Mouse (Mus musculus) brain, embryonic 14.5 days (tissue): Measurements from ENCODE around the gene Med24. TPM values are rescaled to one million over a fixed set of nuclear protein-coding genes. Genes with fewer than 3 reads are reported as not detected.

Experiments used
- DNase-seq: peaks from one replicate; pipeline ENCODE4 v3.0.0-alpha.2; 2011; ENCODE audit warnings: low read depth
- CTCF ChIP-seq: fragments of 200-500 bp; IDR thresholded peaks from 2 replicates; pipeline ENCODE4 v1.5.1; 2012; ENCODE audit warnings: inconsistent platforms, mild to moderate bottlenecking, moderate library complexity, borderline replicate concordance; ENCODE audit not compliant: insufficient read depth, insufficient read length; ENCODE audit errors: extremely low read depth
- POLR2A ChIP-seq: fragments of 200-500 bp; IDR thresholded peaks from 2 replicates; pipeline ENCODE4 v1.6.1; 2012; ENCODE audit warnings: mild to moderate bottlenecking, inconsistent platforms, borderline replicate concordance; ENCODE audit not compliant: poor library complexity, insufficient read depth, insufficient read length, severe bottlenecking; ENCODE audit errors: extremely low read depth
- polyA plus RNA-seq: library from polyadenylated mRNA; depleted of rRNA; stranded (reverse); fragments of >200 nt; gene quantifications from 2 replicates; pipeline ENCODE4 v1.2.3, GENCODE M21; 2012

The Med24 gene
- polyA plus RNA-seq, 1 experiment, result 134 TPM

- peak; percentile 94 for DNase-seq
- TF ChIP-seq CTCF (no peak), POLR2A (no peak)
These were observed 20.5 kb upstream of the Med24 start for GRCm38 (mm10) chr11:98749716-98750115.

GRCm38 (mm10) chr11:98748506-98749416 lies 19.5 kb upstream of the Med24 start:
- peak; percentile 94 for DNase-seq
- TF ChIP-seq CTCF (no peak), POLR2A (no peak)

- TF ChIP-seq POLR2A, result no peak
- no peak for TF ChIP-seq CTCF
- DNase-seq, result peak; percentile 81
These were observed 18.7 kb upstream of the Med24 start for GRCm38 (mm10) chr11:98747804-98748505.

DNA sequence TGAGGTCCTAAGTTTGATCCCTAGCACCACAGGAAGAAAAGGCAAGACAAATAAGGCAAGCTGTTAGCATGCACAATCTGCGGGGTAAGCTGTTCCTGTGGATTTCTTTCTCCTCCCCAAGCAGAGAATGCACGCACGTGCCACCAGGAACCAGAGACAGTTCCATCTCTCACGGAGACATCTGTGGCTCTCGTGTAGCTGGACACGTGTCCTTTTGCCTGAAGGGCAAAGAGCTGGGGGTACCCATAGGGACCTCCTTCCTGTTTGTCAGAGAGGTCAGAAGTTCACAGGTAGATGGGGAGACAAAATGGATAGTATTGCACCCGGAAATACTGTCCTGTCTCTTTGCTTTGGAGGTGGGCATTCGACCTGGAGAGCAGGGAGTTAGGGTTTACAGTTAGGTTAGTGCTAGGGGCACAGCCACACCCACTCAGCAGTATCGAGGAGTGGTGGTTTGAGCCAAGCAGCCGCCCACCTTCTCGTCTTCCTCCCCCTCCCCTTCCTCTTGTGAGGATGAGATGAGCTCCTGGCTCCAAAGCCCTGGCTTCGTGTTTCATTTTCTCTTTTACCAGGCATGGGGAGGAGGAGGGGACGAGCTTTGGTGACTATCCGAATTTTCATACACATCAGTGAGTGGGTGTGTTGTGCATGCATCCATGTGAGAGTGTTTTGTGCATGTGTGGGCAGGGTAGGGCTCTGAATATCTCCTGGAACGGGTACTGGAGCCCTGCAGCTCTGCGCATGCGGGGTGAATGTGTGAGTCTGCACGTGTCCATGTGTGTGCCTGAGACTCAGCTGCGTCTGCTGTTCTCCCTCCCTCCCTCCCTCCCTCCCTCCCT lies 17.8 kb upstream of the Med24 start:
- peak; percentile 97 for DNase-seq
- no peak for TF ChIP-seq CTCF
- no peak for TF ChIP-seq POLR2A

- no peak for DNase-seq
- TF ChIP-seq CTCF (no peak), POLR2A (no peak)
These were observed 17.0 kb upstream of the Med24 start for GRCm38 (mm10) chr11:98745932-98746853.

GRCm38 (mm10) chr11:98744456-98745019 lies 15.3 kb upstream of the Med24 start:
- no peak for DNase-seq
- TF ChIP-seq CTCF (no peak), POLR2A (no peak)

DNA sequence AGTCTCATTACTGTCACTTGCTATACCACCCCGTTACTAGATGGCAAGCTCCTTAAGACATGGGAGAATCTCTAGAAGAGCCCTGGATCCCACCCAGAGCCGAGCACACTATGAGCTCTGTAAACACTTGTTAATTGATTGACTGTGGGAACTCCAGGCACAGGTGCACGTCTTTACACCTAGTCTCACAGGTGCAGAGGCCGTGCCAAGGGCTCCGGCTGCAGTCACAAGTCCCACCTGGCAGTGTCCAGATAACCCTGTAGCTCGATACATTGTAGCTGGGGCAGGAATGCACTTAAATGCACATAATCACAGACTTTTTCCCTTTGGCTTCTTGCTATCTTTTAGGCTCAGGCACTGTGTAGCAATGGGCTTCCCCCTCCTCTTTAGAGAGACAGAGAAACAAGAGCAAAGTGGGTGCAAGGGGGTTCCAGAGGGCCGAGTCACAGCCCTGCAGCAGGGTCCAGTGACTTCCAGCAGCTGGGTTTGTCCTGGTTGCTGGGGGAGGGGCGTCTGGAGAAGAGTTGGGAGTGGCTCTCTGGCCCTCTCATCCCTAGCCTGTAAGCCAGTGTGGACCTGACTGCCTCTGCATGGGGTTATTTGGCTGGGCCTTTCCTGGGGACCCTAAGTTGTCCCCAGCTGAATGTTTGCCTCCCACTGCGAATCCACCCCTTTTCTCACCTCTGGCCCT lies 14.6 kb upstream of the Med24 start:
- DNase-seq, result peak; percentile 86
- TF ChIP-seq POLR2A (no peak), CTCF (no peak)

DNA sequence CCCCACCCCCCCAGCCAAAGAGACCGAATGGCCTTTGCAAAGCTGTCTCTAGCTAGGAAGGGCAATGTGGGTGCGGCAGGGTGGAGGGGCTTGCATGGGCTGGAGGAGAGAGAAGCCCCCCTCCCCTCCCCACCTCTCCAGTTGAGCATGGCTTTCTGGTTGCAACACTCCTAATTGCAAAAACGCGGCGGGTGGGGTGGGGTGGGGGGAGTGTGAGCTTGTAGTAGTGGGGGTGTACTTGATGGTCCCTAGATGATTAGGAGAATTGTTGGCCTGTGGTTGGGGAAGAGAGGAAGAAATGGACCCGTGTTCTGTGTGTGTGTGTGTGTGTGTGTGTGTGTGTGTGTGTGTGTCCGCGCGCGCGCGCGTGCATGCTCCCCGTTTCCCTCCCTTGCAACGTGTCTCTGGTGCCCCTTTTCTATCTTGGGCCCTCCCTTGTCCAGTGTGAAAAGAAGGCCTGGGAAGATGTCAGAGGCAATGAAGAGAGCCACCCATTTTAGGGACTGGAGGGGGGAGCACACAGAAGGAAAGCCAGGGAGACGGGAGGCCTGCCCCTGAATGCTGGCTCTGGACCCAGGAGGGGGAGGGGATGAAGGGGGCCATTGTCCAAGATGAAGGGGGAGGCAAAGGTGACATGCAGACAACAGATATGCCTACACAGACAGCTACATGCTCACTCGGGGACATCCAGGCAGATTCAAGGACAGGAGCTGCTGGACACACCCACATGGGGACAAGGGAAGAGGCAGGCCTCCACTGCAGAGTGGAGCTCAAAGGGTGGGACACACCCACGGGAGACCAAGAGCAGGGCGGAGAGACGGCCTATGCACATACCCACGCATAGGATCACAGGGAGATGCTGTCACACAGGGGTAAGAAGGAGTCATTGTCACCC lies 13.4 kb upstream of the Med24 start:
- peak; percentile 85 for DNase-seq
- TF ChIP-seq CTCF (no peak), POLR2A (no peak)

DNA sequence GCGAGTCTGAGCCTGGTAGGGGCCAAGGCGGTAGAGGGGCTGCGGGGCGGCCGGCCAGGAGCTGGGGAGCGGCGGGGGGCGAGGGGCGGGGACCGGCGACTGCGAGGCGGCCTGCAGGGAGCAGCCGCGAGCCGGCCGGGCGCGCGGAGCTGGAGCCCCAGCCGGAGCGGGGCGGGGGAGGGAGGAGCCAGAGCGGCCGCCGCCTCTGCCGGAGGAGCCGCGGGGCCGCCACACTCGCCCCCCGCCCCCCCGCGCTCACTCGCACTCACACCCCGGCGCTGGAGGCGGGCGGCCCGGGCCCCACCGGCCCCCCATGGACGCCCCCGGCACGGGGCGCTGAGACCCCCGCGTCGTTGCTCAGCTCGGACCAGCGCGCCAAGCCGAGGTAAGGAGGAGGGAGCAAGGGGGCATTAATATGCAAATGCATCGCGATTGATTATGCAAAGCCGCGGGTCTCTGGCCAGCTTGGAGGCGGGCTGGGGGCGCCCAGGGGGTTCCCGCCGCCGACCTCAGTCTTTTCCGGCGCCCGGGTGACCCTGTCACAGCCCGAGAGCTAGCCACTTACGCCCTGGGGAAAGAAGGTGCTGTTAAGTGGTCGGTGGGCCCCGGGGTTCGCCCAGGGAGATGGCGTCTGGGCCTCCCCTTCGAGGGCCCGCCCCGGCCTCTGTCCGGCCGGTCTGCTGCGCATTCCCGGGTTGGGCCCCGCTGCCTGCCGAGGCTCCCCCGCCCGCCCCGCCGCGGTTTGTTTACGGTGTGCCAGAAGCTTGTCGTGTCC lies 12.6 kb upstream of the Med24 start:
- TF ChIP-seq POLR2A (peak; percentile 45; the same call in 1 of the 2 replicates), CTCF (peak; percentile 35; the same call in 1 of the 2 replicates)
- DNase-seq, result peak; percentile 93
